Mouse (Mus musculus) embryonic fibroblast, embryonic 13.5 days (primary cell): Measurements from ENCODE around the gene Zfp334. TPM values are rescaled to one million over a fixed set of nuclear protein-coding genes. Genes with fewer than 3 reads are reported as not detected.

ENCODE experiments used
- H3K27ac ChIP-seq: 2 replicates; pipeline ENCODE4 v1.5.1; 2012; ENCODE audit warnings: low read length, control low read depth, inconsistent platforms; ENCODE audit not compliant: insufficient read depth
- H3K4me1 ChIP-seq: 2 replicates; pipeline ENCODE4 v1.6.1; 2011; ENCODE audit warnings: low read length; ENCODE audit not compliant: control insufficient read depth, insufficient read depth
- H3K4me3 ChIP-seq: 2 replicates; pipeline ENCODE4 v1.5.1; 2011; ENCODE audit warnings: mild to moderate bottlenecking, control low read depth, low read length; ENCODE audit not compliant: insufficient read depth
- CTCF ChIP-seq: IDR thresholded peaks from 2 replicates; pipeline ENCODE4 v1.5.1; 2011; ENCODE audit warnings: mild to moderate bottlenecking, control low read depth, low read length, moderate library complexity, borderline replicate concordance; ENCODE audit not compliant: insufficient read depth
- POLR2A ChIP-seq: IDR thresholded peaks from 2 replicates; pipeline ENCODE4 v1.6.1; 2011; ENCODE audit warnings: low read depth, mild to moderate bottlenecking, control low read depth, low read length, moderate library complexity
- polyA plus RNA-seq: library from polyadenylated mRNA; stranded (reverse); fragments of >200 nt; gene quantifications from 2 replicates; pipeline ENCODE4 v1.2.4, GENCODE M21; 2011; ENCODE audit warnings: low read depth; ENCODE audit not compliant: missing spikeins, insufficient read length

The Zfp334 gene
- polyA plus RNA-seq, 1 experiment = 12.2 TPM

DNA sequence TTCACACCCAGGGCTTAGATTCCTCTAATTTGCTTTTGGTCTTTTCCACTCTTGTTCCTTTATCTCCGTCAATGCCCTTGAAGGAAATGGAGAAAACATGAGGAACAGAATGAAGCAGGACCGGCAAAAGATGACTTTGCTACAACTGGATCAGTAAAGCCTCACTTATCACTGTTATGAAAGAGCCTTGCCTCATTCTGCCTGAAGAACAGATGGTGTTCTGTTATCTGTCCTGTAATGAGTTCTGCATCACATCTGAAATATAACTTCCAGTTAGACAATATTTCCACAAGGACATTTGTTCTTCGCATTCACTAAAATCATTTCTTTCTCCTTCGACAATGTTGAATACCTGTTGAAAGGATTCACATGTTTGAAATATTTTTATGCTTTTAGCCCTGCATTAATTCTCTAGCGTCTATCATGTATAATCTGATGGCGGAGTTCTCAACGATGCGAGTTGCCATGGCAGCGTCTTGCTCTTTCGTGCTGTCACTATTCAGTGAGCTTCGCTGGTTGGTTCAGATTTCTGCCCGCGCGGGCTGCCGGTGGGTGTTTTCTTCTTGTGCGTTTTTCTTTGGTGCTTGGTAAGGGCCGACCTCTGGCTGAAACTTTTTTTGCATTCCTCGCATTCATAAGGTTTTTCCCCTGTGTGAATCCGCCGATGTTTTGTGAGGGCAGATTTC lies 36.1 kb downstream of the Zfp334 start:
- H3K27ac ChIP-seq = no peak overlapping the region
- TF ChIP-seq POLR2A (no peak), CTCF (no peak)
- no peaks in the 10 kb centered on the region for H3K4me1 ChIP-seq
- H3K4me3 ChIP-seq = no peak overlapping the region

DNA sequence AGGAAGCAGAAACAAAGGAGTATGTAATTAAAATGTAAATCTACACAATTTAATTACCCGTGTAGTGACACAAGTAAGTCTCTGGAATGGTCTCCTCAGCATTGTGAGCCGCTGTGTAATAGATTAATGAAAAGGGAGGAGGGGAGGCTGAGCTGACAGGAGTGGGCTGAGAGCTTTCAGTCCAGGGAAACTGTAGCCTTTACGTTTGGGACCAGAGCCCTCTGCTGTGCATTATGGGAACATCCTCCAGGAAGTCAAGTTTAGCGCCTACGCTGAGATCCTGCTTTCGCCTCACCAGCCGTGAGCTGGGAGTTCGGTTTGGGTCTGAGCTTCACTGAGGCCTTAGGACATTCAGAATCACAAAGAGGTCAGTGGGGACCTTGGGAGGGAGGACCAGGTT lies 38.6 kb downstream of the Zfp334 start:
- no peak overlapping the region for H3K4me3 ChIP-seq
- no peaks in the 10 kb centered on the region for H3K4me1 ChIP-seq
- TF ChIP-seq POLR2A (no peak), CTCF (no peak)
- no peak overlapping the region for H3K27ac ChIP-seq

DNA sequence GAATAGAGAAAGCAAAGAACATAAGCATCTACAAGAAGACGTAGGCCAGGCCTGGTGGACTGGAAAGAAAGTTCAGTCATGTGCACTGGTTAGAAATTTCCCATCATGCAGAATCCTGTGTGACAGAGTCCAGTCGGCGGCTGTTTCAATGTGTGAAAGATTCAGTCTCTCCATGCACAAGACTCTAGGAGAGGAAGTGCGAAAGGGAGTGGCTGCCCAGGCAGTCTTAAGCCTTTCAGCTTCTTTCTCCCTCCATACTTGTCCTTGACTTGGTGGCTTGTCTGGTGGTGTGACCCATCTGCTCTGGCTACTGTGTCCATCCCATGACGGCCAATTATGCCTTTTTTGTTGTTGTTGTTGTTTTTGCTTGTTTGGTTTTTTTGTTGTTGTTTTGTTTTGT lies 41.9 kb downstream of the Zfp334 start:
- H3K27ac ChIP-seq = no peak overlapping the region
- H3K4me1 ChIP-seq = no peaks in the 10 kb centered on the region
- TF ChIP-seq CTCF (no peak), POLR2A (no peak)
- no peak overlapping the region for H3K4me3 ChIP-seq

DNA sequence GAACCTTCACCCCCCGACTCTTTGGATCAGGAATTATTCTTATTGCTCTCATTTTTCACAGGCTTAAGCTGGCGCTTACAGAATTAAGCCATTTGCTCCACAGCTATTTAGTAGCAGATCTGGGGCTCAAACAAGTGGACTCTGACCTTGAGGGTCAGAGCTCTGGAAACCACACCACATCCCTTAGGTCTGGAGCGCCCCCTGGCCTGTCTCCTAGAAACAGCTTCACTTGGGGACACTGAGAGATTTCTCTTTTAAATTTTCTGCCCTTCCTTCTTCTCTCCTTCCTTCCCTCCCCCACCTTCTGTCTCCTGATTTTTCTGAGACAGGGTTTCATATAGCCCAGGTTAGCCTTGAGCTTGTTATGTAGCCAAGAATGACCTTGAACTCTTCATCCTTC lies 50.9 kb downstream of the Zfp334 start:
- no peaks in the 10 kb centered on the region for H3K4me1 ChIP-seq
- no peak overlapping the region for H3K27ac ChIP-seq
- TF ChIP-seq CTCF (peak; percentile 37; the same call in 1 of the 2 replicates), POLR2A (no peak)
- no peak overlapping the region for H3K4me3 ChIP-seq

DNA sequence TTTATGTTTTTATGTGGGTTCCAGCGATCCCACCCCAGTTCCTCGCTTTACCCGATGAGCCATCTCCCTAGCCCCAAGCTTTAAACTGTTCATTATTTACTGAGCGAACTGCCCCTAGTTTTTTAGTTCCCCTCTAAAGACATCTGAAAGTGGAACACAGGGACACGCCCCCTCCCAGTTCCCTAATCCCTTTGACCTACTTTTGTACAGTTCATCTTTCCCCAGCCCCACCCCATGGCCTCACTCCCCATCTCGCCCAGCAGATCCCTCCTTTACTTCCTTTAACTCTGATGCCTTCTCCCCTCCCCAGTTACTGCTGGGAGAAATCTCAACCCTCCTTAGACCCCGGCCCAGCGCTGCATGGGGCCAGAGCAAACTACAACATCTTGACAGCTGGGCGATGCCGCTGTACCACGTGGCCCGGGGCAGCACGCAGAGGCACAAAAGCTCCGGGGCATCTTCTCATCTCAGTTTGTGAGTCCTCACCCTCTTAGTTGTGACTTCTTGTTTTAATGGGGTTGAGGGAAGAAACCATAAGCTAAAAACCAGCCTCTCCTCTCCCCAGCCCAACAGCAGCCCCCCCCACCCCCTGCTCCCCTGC lies 55.3 kb downstream of the Zfp334 start:
- TF ChIP-seq CTCF = no peak
- no peak for TF ChIP-seq POLR2A
- no peak overlapping the region for H3K4me3 ChIP-seq

DNA sequence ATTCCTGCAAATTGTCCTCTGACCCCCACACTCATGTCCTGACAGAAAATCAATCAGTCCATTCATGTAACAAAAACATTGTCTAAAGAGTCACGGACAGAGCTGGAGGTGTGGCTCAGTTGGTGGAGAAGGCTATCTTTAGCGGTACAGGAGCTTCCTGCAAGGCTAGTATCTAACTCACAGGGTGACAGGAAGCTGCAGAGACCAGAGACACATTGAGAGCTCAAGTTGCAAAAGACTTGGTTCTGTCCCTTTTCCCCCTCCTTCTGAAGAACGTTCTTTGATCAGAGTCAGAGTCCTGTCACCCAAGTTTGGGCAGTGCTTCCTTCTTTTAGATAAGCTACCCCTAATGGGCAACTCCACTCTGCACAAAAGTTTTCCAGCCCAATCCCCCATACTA lies 58.4 kb downstream of the Zfp334 start:
- no peak for TF ChIP-seq POLR2A

More for the DNA sequence above, 55.3 kb downstream of the Zfp334 start:
- Histone ChIP-seq H3K27ac (no peak overlapping the region), H3K4me1 (no peaks in the 10 kb centered on the region)

DNA sequence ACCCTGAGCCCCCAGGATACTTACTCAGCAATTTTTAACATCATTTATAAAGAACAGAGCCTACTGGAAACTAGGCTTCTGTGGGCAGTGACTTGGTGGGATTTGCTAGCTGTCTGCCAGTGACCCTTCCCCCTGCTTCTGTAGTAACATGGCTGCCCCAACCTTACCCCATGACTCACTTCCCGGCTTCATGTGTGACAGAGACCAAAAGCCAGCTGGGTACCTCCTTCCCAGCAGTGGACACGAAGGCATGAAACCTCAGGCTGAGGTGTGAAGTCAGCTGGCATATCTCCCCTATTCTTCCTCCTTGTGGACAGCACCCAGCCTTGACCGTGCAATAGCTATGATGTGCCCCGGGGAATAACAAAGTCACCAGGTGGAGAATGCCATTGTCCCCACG lies 59.3 kb downstream of the Zfp334 start:
- Histone ChIP-seq H3K4me1 (peaks cover 2% of the 10 kb centered on the region), H3K4me3 (no peak overlapping the region), H3K27ac (no peak overlapping the region)
- TF ChIP-seq POLR2A (no peak), CTCF (no peak)

More for the DNA sequence above, 58.4 kb downstream of the Zfp334 start:
- Histone ChIP-seq H3K27ac (no peak overlapping the region), H3K4me3 (no peak overlapping the region), H3K4me1 (no peaks in the 10 kb centered on the region)

DNA sequence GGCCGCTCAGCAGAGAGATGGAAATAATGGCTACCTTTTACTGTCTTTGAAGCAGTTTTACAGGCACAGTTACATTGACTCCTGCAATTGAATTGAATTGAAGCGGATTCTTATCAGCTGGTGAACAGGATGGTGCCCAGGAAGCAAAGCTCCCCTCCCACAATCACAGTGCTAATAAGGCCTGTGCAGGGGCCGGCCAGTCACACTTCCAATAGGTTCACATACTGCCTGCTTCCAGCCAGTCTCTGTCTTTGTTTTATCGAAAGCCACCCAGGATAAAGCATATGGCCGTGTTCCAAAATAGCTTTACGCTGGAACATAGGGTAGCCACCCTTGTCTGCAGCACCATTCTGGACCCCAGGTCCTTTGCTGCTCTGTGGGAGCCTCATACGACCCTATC lies 60.7 kb downstream of the Zfp334 start:
- no peak for TF ChIP-seq POLR2A
- no peak for TF ChIP-seq CTCF
- Histone ChIP-seq H3K4me3 (no peak overlapping the region), H3K4me1 (peaks cover 2% of the 10 kb centered on the region), H3K27ac (no peak overlapping the region)

DNA sequence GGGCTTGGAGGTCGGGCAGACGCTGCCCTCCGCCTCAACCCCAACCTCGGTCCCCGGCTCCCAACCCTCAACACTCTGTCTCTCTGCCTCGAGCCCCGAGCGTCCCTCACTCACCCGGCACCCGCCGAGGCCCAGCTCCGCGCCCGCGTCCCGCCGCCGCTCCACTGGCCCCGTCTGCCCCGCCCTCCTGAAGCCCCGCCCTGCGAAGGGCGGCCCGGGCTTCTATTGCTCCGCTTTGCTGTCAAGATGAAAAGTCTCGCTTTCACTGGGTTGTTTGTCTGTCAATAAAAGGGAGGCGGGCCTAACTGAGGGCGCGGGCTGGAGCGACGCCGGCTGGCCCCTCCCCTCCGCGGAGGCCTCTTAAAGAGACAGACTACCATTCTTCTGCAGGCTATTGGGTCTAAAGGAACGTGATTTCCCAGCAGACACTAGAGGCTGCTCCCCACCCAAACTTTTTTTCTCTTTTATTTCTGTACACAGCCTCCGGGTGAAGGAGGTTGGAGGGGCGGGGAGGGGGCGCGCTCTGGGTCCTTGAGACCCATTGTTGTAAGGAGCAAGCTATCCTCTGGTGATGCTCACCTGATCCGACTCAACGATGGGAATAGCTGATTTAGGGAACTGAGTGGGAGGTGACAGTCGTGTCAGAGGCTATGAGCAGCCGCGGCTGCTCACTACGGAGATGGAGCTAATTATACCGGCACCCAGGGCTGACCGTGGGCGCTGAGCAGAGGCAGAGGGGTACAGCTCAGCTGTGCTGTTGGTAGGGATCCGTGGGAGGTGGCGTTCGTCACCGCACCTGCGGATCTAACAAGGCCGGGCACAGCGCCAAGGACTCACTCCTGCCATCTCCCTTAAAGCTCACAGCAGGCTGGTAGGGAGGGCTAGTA lies 61.5 kb downstream of the Zfp334 start, which contains the start of gene Elmo2:
TSS of gene Elmo2 (minus strand) at position 176 of the 887 bp plus-strand sequence.
- TF ChIP-seq CTCF = no peak
- TF ChIP-seq POLR2A = peak; percentile 78
- H3K4me3 ChIP-seq = peak within 1 kb of the TSS; percentile 84
- peaks cover 6% of the 10 kb centered on the region for H3K4me1 ChIP-seq
- H3K27ac ChIP-seq = peak within 1 kb of the TSS; percentile 67

DNA sequence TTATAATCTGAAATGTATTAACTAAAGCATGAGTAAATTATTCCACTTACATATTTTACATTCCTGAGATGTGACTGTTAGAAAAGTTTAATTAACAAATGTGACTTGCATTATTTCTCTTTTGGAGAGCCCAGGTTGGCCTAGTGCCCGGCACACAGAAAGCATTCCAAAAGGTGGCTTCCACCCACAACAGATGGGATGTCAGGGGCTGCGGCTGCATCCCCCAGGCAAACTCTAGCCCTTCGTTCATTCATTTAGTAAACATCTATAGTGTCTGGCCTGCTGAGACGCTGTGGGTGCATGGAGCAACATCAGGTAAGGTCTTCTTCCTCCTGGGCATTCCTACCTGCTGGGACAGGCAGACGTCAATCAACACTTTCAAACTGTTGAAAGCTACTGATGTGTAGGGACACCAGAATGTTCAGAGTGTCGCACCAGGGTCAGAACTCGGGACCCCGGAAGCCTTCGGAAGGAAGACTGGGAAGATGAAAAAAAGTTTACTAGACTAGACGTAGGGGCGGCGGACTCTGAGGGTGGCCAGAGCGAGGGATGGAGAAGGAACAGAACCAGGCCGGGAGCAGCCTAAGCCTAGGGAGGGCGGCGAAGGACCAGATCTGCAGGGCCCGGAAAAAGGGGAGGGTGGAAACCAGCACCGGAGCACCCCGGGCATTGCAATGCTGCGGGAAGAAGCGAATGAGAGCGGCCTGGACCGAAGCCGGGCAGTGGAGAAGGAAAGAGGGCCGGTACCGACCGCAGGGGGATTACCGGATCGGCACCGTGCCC lies 62.3 kb downstream of the Zfp334 start:
- H3K27ac ChIP-seq = peak overlapping the region; percentile 2
- H3K4me3 ChIP-seq = peak overlapping the region; percentile 84
- TF ChIP-seq POLR2A (no peak), CTCF (no peak)
- peaks cover 7% of the 10 kb centered on the region for H3K4me1 ChIP-seq

Other genes with a start within 250 kb of the Zfp334 start
- not detected in 2 replicates for gene Cdh22, start 153.4 kb downstream of the Zfp334 start, polyA plus RNA-seq
- 35.8 and 40.8 TPM in 2 replicates for gene Slc35c2, start 100.4 kb downstream of the Zfp334 start, polyA plus RNA-seq
- gene Elmo2, start 61.8 kb downstream of the Zfp334 start, polyA plus RNA-seq = 57.5 and 66.3 TPM in 2 replicates
- gene Zfp663, start 19.5 kb downstream of the Zfp334 start, polyA plus RNA-seq = not detected in 2 replicates
- gene Ocstamp, start 12.1 kb upstream of the Zfp334 start, polyA plus RNA-seq = not detected in 2 replicates
- 0.16 TPM in 1 of 2 replicates, not detected in the other for gene Slc13a3, start 85.0 kb upstream of the Zfp334 start, polyA plus RNA-seq
- gene Trp53rka, start 105.1 kb upstream of the Zfp334 start, polyA plus RNA-seq = 9.0 and 12.4 TPM in 2 replicates
- 9.2 and 10.9 TPM in 2 replicates for gene Slc2a10, start 115.5 kb upstream of the Zfp334 start, polyA plus RNA-seq
- 4.3 and 4.4 TPM in 2 replicates for gene Eya2, start 206.8 kb upstream of the Zfp334 start, polyA plus RNA-seq